Mouse (Mus musculus): ENCODE results near the gene Tctn1. TPM values are rescaled to one million over a fixed set of nuclear protein-coding genes. Genes with fewer than 3 reads are reported as not detected.

The Tctn1 gene
- polyA plus RNA-seq, 2 experiments: 0.50 to 2.0 TPM

DNA sequence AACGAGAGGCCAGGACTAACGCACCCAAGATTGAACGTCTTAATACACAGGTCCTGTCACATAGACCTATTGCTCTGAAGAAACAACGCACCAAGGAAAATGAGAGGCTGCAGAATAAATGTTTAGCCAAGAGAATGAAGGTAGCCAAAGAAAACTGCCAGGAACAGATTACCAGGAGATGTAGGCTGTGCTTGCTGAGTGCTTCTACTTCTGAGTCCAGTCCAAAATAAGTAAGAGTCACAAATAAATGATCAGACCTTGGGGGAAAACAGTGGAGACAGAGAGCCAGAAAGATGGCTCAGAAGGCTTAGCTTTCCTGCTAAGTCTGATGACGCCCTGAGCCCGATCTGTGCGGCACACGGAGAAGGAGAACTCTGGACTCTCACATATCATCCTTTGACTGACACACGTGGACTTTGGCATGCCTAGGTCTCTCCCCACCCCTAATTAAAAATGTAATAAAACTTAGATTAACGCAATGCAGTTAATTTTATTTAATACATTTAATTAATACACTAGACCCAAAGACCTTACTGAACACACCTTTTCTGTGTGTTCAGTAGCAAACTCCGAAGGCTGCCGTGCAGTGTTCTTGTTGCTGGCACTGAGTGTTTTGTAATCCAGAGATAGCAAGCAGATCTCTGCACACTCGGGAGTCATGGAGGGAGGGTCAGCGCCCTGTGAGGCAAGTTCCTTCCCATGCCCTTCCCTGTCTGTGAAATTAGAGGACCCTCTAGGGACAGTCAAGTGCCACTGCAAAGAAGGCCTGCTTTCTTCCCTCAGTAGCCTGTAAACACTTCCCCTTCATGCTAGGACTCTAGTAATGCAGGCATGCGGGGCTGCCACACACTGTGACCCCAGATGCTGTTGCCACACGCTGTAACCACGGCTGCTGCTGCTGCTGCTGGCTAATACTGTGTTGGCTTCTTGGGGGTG, 38.8 kb upstream of the Tctn1 start:
- Histone ChIP-seq H3K9ac (replicated peaks) (no peak overlapping the region), H3K36me3 (replicated peaks; ENCODE audit: control insufficient read depth, insufficient read depth, low read depth) (peaks cover under 1% of the 10 kb centered on the region; the same call in 1 of the 2 replicates), H3K4me1 (replicated peaks; ENCODE audit: control insufficient read depth in 2 of 2, insufficient read depth in 2 of 2, low read length in 1 of 2) (peaks cover 3 to 11% of the 10 kb centered on the region in 2 experiments; a peak in 3 of 4 replicates), H3K4me3 (ENCODE audit: insufficient read depth in 1 of 2, low read depth in 2 of 2, low read length in 2 of 2) (no peak overlapping the region), H3K9me3 (ENCODE audit: control insufficient read depth, low read length) (no peaks in the 10 kb centered on the region), H3K4me2 (ENCODE audit: low read depth) (no peak overlapping the region), H3K27me3 (ENCODE audit: control insufficient read depth, insufficient read depth, low read length) (no peaks in the 10 kb centered on the region), H3K27ac (no peak overlapping the region)
- DNase-seq (ENCODE audit: low read depth in 3 of 3, low spot score in 3 of 3): no peak
- 51% methylated on average over 17 of the region's 17 CpGs for WGBS (ENCODE audit: insufficient replicate concordance)
- ATAC-seq (ENCODE audit: insufficient read depth): no peak
- no peak for TF ChIP-seq EP300 (IDR thresholded peaks at IDR 0.05; ENCODE audit: low read depth)
- peak; percentile 44 for TF ChIP-seq CTCF (IDR thresholded peaks at IDR 0.05; ENCODE audit: low read depth)

DNA sequence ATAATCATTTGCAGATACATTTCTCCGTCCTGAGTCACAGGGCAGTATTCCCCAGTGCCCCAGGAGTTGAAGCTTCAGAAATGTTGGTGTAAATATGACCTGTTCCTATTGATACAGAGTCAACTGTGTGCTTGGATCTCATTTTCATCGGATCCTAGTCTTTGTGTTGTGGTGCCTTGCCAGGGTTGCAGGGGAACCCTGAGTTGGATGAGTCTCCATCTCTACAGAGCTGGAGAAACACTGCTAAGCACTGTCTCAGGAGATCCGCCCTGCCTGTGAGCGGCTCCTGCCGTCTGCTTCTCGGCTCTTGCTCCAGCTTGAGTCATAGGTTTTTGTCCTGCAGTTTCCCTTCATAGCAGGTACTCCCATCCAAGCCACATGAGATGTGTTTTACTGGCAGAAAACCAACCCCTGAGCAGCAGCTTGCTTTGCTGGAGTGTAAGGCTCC, 35.8 kb upstream of the Tctn1 start:
- no peak overlapping the region for H3K27ac ChIP-seq
- no peak overlapping the region for H3K4me3 ChIP-seq (ENCODE audit: insufficient read depth in 1 of 2, low read depth in 2 of 2, low read length in 2 of 2)
- no peaks in the 10 kb centered on the region for H3K36me3 ChIP-seq (replicated peaks; ENCODE audit: control insufficient read depth, insufficient read depth, low read depth)
- DNase-seq (ENCODE audit: low read depth in 3 of 3, low spot score in 3 of 3) (no peak), ATAC-seq (ENCODE audit: insufficient read depth) (no peak)
- H3K9ac ChIP-seq (replicated peaks): no peak overlapping the region
- H3K27me3 ChIP-seq (ENCODE audit: control insufficient read depth, insufficient read depth, low read length): no peaks in the 10 kb centered on the region
- peaks cover 3 to 11% of the 10 kb centered on the region in 2 experiments; a peak in 3 of 4 replicates for H3K4me1 ChIP-seq (replicated peaks; ENCODE audit: control insufficient read depth in 2 of 2, insufficient read depth in 2 of 2, low read length in 1 of 2)
- 87% methylated on average over 6 of the region's 6 CpGs for WGBS (ENCODE audit: insufficient replicate concordance)
- no peak for TF ChIP-seq EP300 (IDR thresholded peaks at IDR 0.05; ENCODE audit: low read depth)
- no peaks in the 10 kb centered on the region for H3K9me3 ChIP-seq (ENCODE audit: control insufficient read depth, low read length)
- no peak overlapping the region for H3K4me2 ChIP-seq (ENCODE audit: low read depth)

DNA sequence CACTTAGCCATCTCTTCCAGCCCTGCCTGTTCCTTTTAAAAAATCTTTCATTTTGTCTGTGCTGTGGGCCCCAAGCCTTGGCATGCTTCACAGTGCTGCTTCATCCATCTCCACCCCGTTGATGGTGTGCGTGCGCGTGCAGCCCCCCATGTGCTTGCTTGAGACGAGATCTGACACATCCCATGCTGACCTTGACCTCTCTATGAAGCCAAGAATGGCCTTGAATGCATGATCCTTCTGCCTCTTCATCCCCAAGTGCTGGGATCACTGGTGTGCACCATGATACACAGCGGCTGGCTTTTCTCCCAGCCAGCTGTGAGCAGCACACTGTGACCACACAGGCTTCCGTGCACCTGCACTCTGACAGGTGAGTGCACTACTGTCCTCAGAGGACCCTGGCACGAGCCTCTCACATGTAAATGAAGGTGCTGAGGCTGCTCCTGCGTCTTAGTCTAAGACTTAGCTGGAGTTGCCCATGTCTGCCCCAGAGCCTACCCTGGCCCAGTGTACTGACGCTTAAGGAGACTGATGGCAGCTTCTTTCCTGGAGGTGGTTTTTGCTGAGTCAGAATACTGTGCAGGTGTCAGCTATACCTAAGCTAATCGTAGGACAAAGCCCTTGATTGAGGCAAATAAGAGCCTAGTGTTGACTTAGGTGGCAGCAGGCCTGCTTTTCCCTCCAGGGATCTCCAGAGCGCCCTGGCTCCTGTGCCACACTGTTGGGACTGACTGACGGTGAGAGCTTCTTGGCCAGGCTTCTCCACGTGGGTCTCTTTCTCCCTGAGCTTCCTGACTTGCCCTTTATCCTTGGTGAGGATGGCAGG, 31.1 kb upstream of the Tctn1 start:
- no peak for DNase-seq (ENCODE audit: low read depth in 3 of 3, low spot score in 3 of 3)
- Histone ChIP-seq H3K36me3 (replicated peaks; ENCODE audit: control insufficient read depth, insufficient read depth, low read depth) (no peaks in the 10 kb centered on the region), H3K9me3 (ENCODE audit: control insufficient read depth, low read length) (no peaks in the 10 kb centered on the region), H3K4me3 (ENCODE audit: insufficient read depth in 1 of 2, low read depth in 2 of 2, low read length in 2 of 2) (no peak overlapping the region), H3K4me2 (ENCODE audit: low read depth) (no peak overlapping the region), H3K27ac (no peak overlapping the region), H3K9ac (replicated peaks) (no peak overlapping the region), H3K27me3 (ENCODE audit: control insufficient read depth, insufficient read depth, low read length) (no peaks in the 10 kb centered on the region), H3K4me1 (replicated peaks; ENCODE audit: control insufficient read depth in 2 of 2, insufficient read depth in 2 of 2, low read length in 1 of 2) (peaks cover 12 to 17% of the 10 kb centered on the region in 2 experiments)
- WGBS (ENCODE audit: insufficient replicate concordance): 79% methylated on average over 14 of the region's 14 CpGs
- TF ChIP-seq EP300 (IDR thresholded peaks at IDR 0.05; ENCODE audit: low read depth) (no peak), CTCF (IDR thresholded peaks at IDR 0.05; ENCODE audit: low read depth) (no peak)
- ATAC-seq (ENCODE audit: insufficient read depth): no peak

DNA sequence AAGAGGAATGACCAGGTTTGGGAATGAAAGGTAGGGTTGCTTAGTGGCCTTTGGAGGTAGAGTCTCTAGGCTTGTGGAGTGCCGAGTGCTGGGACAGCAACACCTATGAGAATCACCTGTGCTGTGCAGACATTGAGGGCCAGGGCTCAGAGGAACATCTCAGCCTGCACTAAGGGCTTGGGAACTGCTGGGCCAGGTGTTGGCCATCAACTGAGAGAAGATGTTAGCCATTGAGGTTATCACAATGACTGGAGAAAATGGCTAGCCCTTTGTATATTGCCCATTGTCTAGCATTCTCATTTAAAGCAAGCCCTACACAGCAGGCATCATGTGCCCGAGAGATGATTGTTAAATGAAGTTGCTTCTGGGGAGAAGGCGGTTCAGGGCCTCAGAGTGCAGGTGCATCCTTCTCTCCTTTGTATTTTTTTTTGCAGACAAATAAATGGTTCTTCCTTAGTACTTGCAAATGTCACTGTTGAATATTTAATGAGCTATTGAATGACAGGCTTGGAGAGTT, 30.0 kb upstream of the Tctn1 start:
- peaks cover 12 to 17% of the 10 kb centered on the region in 2 experiments for H3K4me1 ChIP-seq (replicated peaks; ENCODE audit: control insufficient read depth in 2 of 2, insufficient read depth in 2 of 2, low read length in 1 of 2)
- no peak for TF ChIP-seq CTCF (IDR thresholded peaks at IDR 0.05; ENCODE audit: low read depth)
- no peak for TF ChIP-seq EP300 (IDR thresholded peaks at IDR 0.05; ENCODE audit: low read depth)
- H3K27me3 ChIP-seq (ENCODE audit: control insufficient read depth, insufficient read depth, low read length): no peaks in the 10 kb centered on the region
- no peaks in the 10 kb centered on the region for H3K9me3 ChIP-seq (ENCODE audit: control insufficient read depth, low read length)
- ATAC-seq (ENCODE audit: insufficient read depth): no peak
- DNase-seq (ENCODE audit: low read depth in 3 of 3, low spot score in 3 of 3): no peak
- H3K4me2 ChIP-seq (ENCODE audit: low read depth): no peak overlapping the region
- no peak overlapping the region for H3K4me3 ChIP-seq (ENCODE audit: insufficient read depth in 1 of 2, low read depth in 2 of 2, low read length in 2 of 2)
- H3K36me3 ChIP-seq (replicated peaks; ENCODE audit: control insufficient read depth, insufficient read depth, low read depth): no peaks in the 10 kb centered on the region
- H3K9ac ChIP-seq (replicated peaks): no peak overlapping the region
- WGBS (ENCODE audit: insufficient replicate concordance): 69% methylated on average over 3 of the region's 3 CpGs
- no peak overlapping the region for H3K27ac ChIP-seq
